Mouse (Mus musculus) midbrain, postnatal 0 days (tissue): Measurements from ENCODE around the gene Gm10721. TPM values are rescaled to one million over a fixed set of nuclear protein-coding genes. Genes with fewer than 3 reads are reported as not detected.
A peak's percentile ranks its signal among the peaks of the same experiment; 100 is the strongest.
"Not testable (repeated sequence)": the region's sequence is repeated elsewhere in the genome, so short reads cannot be mapped to it uniquely, and the experiment has no call there.

Experiments
- ATAC-seq: fragments of 200-750 bp; cut with Nextera tagmentation; 2 replicates; pipeline ENCODE4 v1.8.0; 2017; ENCODE audit warnings: moderate number of reproducible peaks, mild to moderate bottlenecking, moderate TSS enrichment, moderate library complexity; ENCODE audit not compliant: low FRiP score
- DNase-seq: peaks from one replicate; pipeline ENCODE4 v3.0.0-alpha.2; 2015; ENCODE audit warnings: low spot score
- H3K27ac ChIP-seq: fragments of 300-500 bp; sonication (generic); 2 replicates; pipeline ENCODE4 v1.5.1; 2014; ENCODE audit warnings: low read depth, mild to moderate bottlenecking, low read length, mixed read lengths
- H3K27me3 ChIP-seq: fragments of 300-500 bp; sonication (generic); 2 replicates; pipeline ENCODE4 v1.6.1; 2014; ENCODE audit warnings: low read length, control low read depth, mixed read lengths; ENCODE audit not compliant: insufficient read depth
- H3K36me3 ChIP-seq: fragments of 300-500 bp; sonication (generic); 2 replicates; pipeline ENCODE4 v1.6.1; 2014; ENCODE audit warnings: low read length, control low read depth, mixed read lengths; ENCODE audit not compliant: insufficient read depth
- H3K4me1 ChIP-seq: fragments of 300-500 bp; sonication (generic); 2 replicates; pipeline ENCODE4 v1.6.1; 2014; ENCODE audit warnings: mild to moderate bottlenecking, control low read depth, antibody characterized with exemption, low read length, mixed read lengths; ENCODE audit not compliant: insufficient read depth
- H3K4me2 ChIP-seq: fragments of 300-500 bp; sonication (generic); 2 replicates; pipeline ENCODE4 v1.6.1; 2014; ENCODE audit warnings: low read depth, mild to moderate bottlenecking, low read length, mixed read lengths; ENCODE audit not compliant: poor library complexity, severe bottlenecking
- H3K4me3 ChIP-seq: fragments of 300-500 bp; sonication (generic); 2 replicates; pipeline ENCODE4 v1.5.1; 2014; ENCODE audit warnings: low read depth, mild to moderate bottlenecking, low read length, moderate library complexity
- H3K9ac ChIP-seq: fragments of 300-500 bp; sonication (generic); replicated peaks from 2 replicates; pipeline ENCODE4 v1.6.1; 2014; ENCODE audit warnings: mild to moderate bottlenecking, low read length, moderate library complexity, mixed read lengths; ENCODE audit not compliant: poor library complexity, severe bottlenecking
- H3K9me3 ChIP-seq: fragments of 300-500 bp; sonication (generic); 2 replicates; pipeline ENCODE4 v1.6.1; 2016; ENCODE audit warnings: low read length, control low read depth
- WGBS: fragments of 180-500 bp; shearing (Covaris S2); extraction: QIAGEN DNeasy Blood & Tissue Kit; methylation state at CpG from one replicate; pipeline ENCODE4 v1.1.7; 2014; 5-methylcytosine and 5-hydroxymethylcytosine counted together
- polyA plus RNA-seq: library from polyadenylated mRNA; unstranded; fragments of >200 nt; fragmentation: Nextera tagmentation; extraction: Ambion mirVana; gene quantifications from 2 replicates; pipeline ENCODE4 v1.2.1, GENCODE M21; 2015
- total RNA-seq: library from RNA; depleted of rRNA; stranded (reverse); fragments of >200 nt; gene quantifications from 2 replicates; pipeline ENCODE4 v1.2.3, GENCODE M21; 2014

The Gm10721 gene
- total and polyA plus RNA-seq, 2 experiments from 2014 or later = not detected

DNA sequence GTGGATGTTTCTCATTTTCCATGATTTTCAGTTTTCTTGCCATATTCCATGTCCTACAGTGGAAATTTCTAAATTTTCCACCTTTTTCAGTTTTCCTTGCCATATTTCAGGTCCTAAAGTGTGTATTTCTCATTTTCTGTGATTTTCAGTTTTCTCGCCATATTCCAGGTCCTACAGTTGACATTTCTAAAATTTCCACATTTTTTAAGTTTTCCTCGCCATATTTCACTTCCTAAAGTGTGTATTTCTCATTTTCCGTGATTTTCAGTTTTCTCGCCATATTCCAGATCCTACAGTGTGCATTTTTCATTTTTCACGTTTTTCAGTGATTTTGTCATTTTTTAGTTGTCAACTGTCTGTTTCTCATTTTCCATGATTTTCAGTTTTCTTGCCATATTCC is 3.6 kb upstream of the Gm10721 start:
- H3K4me1 ChIP-seq, H3K36me3 ChIP-seq, H3K27me3 ChIP-seq, H3K4me3 ChIP-seq, H3K27ac ChIP-seq, H3K9me3 ChIP-seq, H3K4me2 ChIP-seq, DNase-seq, H3K9ac ChIP-seq: not testable (repeated sequence)
- no CpG with 5 or more reads among the region's 5 CpGs for WGBS
- peak; percentile 46; the same call in 1 of the 2 replicates for ATAC-seq

DNA sequence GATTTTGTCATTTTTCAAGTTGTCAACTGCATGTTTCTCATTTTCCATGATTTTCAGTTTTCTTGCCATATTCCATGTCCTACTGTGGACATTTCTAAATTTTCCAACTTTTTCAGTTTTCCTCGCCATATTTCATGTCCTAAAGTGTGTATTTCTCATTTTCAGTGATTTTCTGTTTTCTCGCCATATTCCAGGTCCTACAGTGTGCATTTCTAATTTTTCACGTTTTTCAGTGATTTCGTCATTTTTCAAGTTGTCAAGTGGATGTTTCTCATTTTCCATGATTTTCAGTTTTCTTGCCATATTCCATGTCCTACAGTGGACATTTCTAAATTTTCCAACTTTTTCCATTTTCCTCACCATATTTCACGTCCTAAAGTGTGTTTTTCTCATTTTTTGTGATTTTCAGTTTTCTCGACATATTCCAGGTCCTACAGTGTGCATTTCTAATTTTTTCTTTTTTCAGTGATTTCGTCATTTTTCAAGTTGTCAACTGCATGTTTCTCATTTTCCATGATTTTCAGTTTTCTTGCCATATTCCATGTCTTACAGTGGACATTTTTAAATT is 802 bp upstream of the Gm10721 start:
- H3K9ac ChIP-seq, H3K4me1 ChIP-seq, H3K27ac ChIP-seq, H3K4me3 ChIP-seq, ATAC-seq, H3K27me3 ChIP-seq, DNase-seq, H3K9me3 ChIP-seq, H3K36me3 ChIP-seq, H3K4me2 ChIP-seq: not testable (repeated sequence)
- WGBS = 86% methylated on average over 2 of the region's 7 CpGs

DNA sequence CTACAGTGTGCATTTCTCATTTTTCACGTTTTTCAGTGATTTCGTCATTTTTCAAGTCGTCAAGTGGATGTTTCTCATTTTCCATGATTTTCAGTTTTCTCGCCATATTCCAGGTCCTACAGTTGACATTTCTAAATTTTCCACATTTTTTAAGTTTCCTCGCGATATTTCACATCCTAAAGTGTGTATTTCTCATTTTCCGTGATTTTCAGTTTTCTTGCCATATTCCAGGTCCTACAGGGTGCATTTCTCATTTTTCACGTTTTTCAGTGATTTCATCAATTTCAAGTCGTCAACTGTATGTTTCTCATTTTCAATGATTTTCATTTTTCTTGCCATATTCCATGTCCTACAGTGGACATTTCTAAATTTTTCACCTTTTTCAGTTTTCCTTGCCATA is 2.4 kb downstream of the Gm10721 start, which contains the start of gene Gm10720:
TSS of gene Gm10720 (plus strand) at position 301 of the 400 bp plus-strand sequence.
- WGBS = 67% methylated on average over 4 of the region's 9 CpGs
- not testable (repeated sequence) for H3K9ac ChIP-seq, H3K9me3 ChIP-seq, H3K36me3 ChIP-seq, H3K4me1 ChIP-seq, ATAC-seq, H3K27me3 ChIP-seq, H3K27ac ChIP-seq, H3K4me2 ChIP-seq, H3K4me3 ChIP-seq, DNase-seq

DNA sequence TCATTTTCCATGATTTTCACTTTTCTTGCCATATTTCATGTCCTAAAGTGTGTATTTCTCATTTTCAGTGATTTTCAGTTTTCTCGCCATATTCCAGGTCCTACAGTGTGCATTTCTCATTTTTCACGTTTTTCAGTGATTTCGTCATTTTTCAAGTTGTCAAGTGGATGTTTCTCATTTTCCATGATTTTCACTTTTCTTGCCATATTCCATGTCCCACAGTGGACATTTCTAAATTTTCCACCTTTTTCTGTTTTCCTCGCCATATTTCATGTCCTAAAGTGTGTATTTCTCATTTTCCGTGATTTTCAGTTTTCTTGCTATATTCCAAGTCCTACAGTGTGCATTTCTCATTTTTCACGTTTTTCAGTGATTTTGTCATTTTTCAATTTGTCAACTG is 3.0 kb downstream of the Gm10721 start:
- not testable (repeated sequence) for H3K9me3 ChIP-seq, DNase-seq, H3K36me3 ChIP-seq, H3K27me3 ChIP-seq, H3K9ac ChIP-seq, H3K4me2 ChIP-seq, H3K4me3 ChIP-seq, H3K27ac ChIP-seq, ATAC-seq, H3K4me1 ChIP-seq
- WGBS = 80% methylated on average over 4 of the region's 6 CpGs

DNA sequence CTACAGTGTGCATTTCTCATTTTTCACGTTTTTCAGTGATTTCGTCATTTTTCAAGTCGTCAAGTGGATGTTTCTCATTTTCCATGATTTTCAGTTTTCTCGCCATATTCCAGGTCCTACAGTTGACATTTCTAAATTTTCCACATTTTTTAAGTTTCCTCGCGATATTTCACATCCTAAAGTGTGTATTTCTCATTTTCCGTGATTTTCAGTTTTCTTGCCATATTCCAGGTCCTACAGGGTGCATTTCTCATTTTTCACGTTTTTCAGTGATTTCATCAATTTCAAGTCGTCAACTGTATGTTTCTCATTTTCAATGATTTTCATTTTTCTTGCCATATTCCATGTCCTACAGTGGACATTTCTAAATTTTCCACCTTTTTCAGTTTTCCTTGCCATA is 4.2 kb downstream of the Gm10721 start, which contains the start of gene Gm10719:
TSS of gene Gm10719 (plus strand) at position 301 of the 400 bp plus-strand sequence.
- H3K4me2 ChIP-seq, H3K4me1 ChIP-seq, H3K9me3 ChIP-seq, H3K27me3 ChIP-seq, H3K36me3 ChIP-seq, H3K9ac ChIP-seq, H3K4me3 ChIP-seq, H3K27ac ChIP-seq, DNase-seq, ATAC-seq: not testable (repeated sequence)
- no CpG with 5 or more reads among the region's 9 CpGs for WGBS

DNA sequence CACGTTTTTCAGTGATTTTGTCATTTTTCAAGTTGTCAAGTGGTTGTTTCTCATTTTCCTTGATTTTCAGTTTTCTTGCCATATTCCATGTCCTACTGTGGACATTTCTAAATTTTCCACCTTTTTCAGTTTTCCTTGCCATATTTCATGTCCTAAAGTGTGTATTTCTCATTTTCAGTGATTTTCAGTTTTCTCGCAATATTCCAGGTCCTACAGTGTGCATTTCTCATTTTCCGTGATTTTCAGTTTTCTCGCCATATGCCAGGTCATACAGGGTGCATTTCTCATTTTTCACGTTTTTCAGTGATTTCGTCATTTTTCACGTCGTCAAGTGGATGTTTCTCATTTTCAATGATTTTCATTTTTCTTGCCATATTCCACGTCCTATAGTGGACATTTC is 6.0 kb downstream of the Gm10721 start:
- not testable (repeated sequence) for H3K27me3 ChIP-seq, H3K4me2 ChIP-seq, H3K9me3 ChIP-seq, ATAC-seq, H3K36me3 ChIP-seq, H3K4me1 ChIP-seq, DNase-seq, H3K9ac ChIP-seq, H3K4me3 ChIP-seq, H3K27ac ChIP-seq
- 76% methylated on average over 9 of the region's 9 CpGs for WGBS

DNA sequence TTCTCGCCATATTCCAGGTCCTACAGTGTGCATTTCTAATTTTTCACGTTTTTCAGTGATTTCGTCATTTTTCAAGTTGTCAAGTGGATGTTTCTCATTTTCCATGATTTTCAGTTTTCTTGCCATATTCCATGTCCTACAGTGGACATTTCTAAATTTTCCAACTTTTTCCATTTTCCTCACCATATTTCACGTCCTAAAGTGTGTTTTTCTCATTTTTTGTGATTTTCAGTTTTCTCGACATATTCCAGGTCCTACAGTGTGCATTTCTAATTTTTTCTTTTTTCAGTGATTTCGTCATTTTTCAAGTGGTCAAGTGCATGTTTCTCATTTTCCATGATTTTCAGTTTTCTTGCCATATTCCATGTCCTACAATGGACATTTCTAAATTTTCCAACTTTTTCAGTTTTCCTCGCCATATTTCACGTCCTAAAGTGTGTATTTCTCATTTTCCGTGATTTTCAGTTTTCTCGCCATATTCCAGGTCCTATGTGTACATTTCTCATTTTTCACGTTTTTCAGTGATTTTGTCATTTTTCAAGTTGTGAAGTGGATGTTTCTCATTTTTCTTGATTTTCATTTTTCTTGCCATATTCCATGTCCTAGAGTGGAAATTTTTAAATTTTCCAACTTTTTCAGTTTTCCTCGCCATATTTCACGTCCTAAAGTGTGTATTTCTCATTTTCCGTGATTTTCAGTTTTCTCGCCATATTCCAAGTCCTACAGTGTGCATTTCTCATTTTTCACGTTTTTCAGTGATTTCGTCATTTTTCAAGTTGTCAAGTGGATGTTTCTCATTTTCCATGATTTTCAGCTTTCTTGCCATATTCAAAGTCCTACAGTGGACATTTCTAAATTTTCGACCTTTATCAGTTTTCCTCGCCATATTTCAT is 7.1 kb downstream of the Gm10721 start:
- peak; percentile 73; the same call in 1 of the 2 replicates for ATAC-seq
- WGBS = 74% methylated on average over 11 of the region's 19 CpGs
- not testable (repeated sequence) for H3K27me3 ChIP-seq, H3K9me3 ChIP-seq, H3K4me2 ChIP-seq, H3K4me1 ChIP-seq, H3K36me3 ChIP-seq, H3K9ac ChIP-seq, H3K27ac ChIP-seq, DNase-seq, H3K4me3 ChIP-seq

DNA sequence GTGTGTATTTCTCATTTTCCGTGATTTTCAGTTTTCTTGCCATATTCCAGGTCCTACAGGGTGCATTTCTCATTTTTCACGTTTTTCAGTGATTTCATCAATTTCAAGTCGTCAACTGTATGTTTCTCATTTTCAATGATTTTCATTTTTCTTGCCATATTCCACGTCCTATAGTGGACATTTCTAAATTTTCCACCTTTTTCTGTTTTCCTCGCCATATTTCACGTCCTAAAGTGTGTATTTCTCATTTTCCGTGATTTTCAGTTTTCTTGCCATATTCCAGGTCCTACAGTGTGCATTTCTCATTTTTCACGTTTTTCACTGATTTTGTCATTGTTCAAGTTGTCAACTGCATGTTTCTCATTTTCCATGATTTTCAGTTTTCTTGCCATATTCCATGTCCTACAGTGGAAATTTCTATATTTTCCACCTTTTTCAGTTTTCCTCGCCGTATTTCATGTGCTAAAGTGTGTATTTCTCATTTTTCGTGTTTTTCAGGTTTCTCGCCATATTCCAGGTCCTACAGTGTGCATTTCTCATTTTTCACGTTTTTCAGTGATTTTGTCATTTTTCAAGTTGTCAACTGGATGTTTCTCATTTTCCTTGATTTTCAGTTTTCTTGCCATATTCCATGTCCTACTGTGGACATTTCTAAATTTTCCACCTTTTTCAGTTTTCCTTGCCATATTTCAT is 9.5 kb downstream of the Gm10721 start:
- H3K27me3 ChIP-seq, H3K27ac ChIP-seq, H3K4me3 ChIP-seq, H3K36me3 ChIP-seq, ATAC-seq, H3K9ac ChIP-seq, H3K4me2 ChIP-seq, H3K9me3 ChIP-seq, H3K4me1 ChIP-seq: not testable (repeated sequence)
- DNase-seq = peak; percentile 1
- 74% methylated on average over 9 of the region's 13 CpGs for WGBS
